In genomic region chr15:12832599-12832998, GRCm38 (mm10) we compare ENCODE assay signal across 21 mouse cellular contexts.
"Had no signal": no experiment of that assay in that cellular context is flagged by ENCODE, and none has a peak within 500 bp of the region (broad histone marks: within the 10 kb centered on the region; RNA-seq: fewer than 3 reads in every experiment).

No protein-coding gene starts in this region.

- H3K4me2 ChIP-seq: limb, embryonic 13.5 days; lung, embryonic 14.5 days; midbrain, embryonic 12.5 days; midbrain, embryonic 15.5 days; neural tube, embryonic 12.5 days; neural tube, embryonic 15.5 days had no signal

- H3K27ac ChIP-seq: kidney, postnatal 0 days; layer of hippocampus, adult 2 months; limb, embryonic 10.5 days; limb, embryonic 13.5 days; macrophage; midbrain, embryonic 12.5 days; midbrain, embryonic 15.5 days; neural tube, embryonic 12.5 days; neural tube, embryonic 15.5 days; stomach, postnatal 0 days had no signal

- DNase-seq: kidney, adult 18-20 months; kidney, postnatal 25 days; layer of hippocampus, adult 9-11 months; lung, embryonic 14.5 days; right cerebral cortex, adult 18-20 months; right cerebral cortex, postnatal 14 days; right cerebral cortex, postnatal 4 days; thymus, adult 2 months; thymus, postnatal 14 days had no signal

- H3K4me1 ChIP-seq: limb, embryonic 10.5 days; limb, embryonic 13.5 days; midbrain, embryonic 12.5 days; midbrain, embryonic 15.5 days; neural tube, embryonic 12.5 days had no signal

- H3K27me3 ChIP-seq: limb, embryonic 13.5 days; midbrain, embryonic 12.5 days; midbrain, embryonic 15.5 days; neural tube, embryonic 12.5 days; neural tube, embryonic 15.5 days had no signal

- H3K9me3 ChIP-seq: limb, embryonic 10.5 days; limb, embryonic 13.5 days; midbrain, embryonic 12.5 days; midbrain, embryonic 15.5 days; neural tube, embryonic 12.5 days; neural tube, embryonic 15.5 days had no signal

- H3K9ac ChIP-seq: limb, embryonic 13.5 days; lung, embryonic 14.5 days; midbrain, embryonic 12.5 days; midbrain, embryonic 15.5 days; neural tube, embryonic 12.5 days; neural tube, embryonic 15.5 days had no signal

- H3K4me3 ChIP-seq: layer of hippocampus, adult 2 months; limb, embryonic 10.5 days; limb, embryonic 13.5 days; midbrain, embryonic 12.5 days; midbrain, embryonic 15.5 days; neural tube, embryonic 12.5 days; neural tube, embryonic 15.5 days had no signal

- ATAC-seq: intestine, embryonic 16.5 days; lung, postnatal 0 days; midbrain, embryonic 15.5 days had no signal
